Mouse (Mus musculus): ENCODE results near the gene Plcb1. TPM values are rescaled to one million over a fixed set of nuclear protein-coding genes. Genes with fewer than 3 reads are reported as not detected.

Plcb1 gene
- polyA plus RNA-seq, 1 experiment: 6.4 TPM

DNA sequence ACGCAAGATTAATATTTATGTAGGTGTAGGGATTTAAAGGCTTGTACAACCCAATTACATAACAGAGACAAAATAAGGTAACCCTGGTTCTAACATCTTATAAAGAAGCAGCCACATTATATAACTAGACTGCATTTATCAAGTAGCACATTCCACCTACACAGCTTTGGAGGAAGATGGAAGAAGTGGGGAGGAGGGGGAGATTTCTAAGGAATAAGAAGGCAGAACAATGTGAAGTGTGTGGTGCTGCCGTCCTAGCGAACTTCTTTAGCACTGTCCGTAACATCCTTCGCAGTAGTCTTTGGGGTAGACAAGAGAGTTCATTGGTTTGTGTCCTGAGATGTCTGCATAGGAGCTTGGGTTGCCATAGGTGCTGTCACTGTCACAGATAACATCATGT is 111.2 kb downstream of the Plcb1 start:
- TF ChIP-seq CTCF (IDR thresholded peaks at IDR 0.05; ENCODE audit: borderline replicate concordance, insufficient read depth, low read length): no peak
- no peak for TF ChIP-seq POLR2A (IDR thresholded peaks at IDR 0.05; ENCODE audit: low read depth, low read length)

DNA sequence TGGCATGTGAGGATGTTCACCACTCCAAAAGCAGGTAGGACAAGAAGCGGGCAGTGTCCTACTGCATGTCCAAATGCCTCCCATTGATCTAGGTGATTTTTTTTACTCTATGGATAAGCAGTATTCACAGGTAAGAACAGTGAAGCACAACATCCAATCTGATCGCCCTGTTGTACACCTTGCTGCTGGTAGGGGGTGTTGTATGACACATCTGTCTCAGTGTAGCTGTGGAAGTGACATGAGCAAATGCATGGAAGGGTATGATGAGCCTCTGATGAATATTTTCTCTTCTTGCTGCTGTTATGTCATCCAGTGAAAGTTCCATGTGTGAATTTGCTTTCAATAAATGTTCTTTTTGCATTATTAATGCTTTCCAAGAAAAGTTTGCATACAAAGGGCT is 115.7 kb downstream of the Plcb1 start:
- Histone ChIP-seq H3K4me3 (ENCODE audit: insufficient read depth, low read length) (no peak overlapping the region), H3K4me1 (ENCODE audit: control insufficient read depth, insufficient read depth, low read length) (no peaks in the 10 kb centered on the region), H3K27ac (ENCODE audit: insufficient read depth, low read length) (no peak overlapping the region)
- TF ChIP-seq POLR2A (IDR thresholded peaks at IDR 0.05; ENCODE audit: low read depth, low read length): no peak

More for the DNA sequence above, 111.2 kb downstream of the Plcb1 start:
- Histone ChIP-seq H3K4me3 (ENCODE audit: insufficient read depth, low read length) (no peak overlapping the region), H3K27ac (ENCODE audit: insufficient read depth, low read length) (no peak overlapping the region), H3K4me1 (ENCODE audit: control insufficient read depth, insufficient read depth, low read length) (no peaks in the 10 kb centered on the region)

DNA sequence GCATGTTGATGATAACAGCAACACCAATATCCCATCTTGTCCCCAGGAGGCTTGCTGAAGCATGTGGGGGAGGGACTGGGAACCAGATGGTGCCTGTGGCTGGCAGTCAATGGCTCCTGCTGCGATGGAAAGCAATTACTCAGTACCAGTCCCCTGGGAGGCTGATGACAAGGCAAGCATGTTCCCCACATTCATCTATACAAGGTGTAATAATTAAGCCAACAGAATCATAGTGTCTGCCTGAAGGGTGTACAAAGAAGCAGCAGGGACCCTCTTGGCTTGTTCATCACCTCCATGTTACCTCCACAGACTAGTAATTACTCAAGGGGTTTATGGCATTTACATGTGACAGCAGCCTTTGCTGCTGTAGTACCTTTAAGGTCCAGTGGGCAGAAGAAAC is 125.0 kb downstream of the Plcb1 start:
- TF ChIP-seq POLR2A (IDR thresholded peaks at IDR 0.05; ENCODE audit: low read depth, low read length) (no peak), CTCF (IDR thresholded peaks at IDR 0.05; ENCODE audit: borderline replicate concordance, insufficient read depth, low read length) (no peak)
- H3K4me3 ChIP-seq (ENCODE audit: insufficient read depth, low read length): no peak overlapping the region
- no peak overlapping the region for H3K27ac ChIP-seq (ENCODE audit: insufficient read depth, low read length)
- H3K4me1 ChIP-seq (ENCODE audit: control insufficient read depth, insufficient read depth, low read length): peaks cover 6% of the 10 kb centered on the region

DNA sequence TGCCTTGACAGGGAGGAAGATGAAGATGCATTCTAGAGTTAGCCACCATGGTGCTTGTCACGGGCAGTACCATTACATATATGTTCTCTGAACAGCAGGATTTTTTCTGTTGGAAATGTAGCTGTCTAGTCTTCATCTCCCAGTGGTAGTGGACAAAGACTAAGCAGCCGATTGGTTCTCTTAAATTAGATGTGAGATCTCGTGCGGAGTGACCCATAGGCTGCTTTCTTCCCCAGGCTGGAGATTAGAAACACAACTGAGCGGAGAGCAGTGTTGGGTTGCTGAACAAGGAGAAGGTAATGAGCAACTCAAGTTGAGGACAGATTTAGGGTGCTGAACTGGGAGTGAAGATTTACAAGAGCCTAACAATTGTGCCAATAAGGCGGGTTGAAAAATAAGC is 125.5 kb downstream of the Plcb1 start:
- no peak overlapping the region for H3K27ac ChIP-seq (ENCODE audit: insufficient read depth, low read length)
- H3K4me3 ChIP-seq (ENCODE audit: insufficient read depth, low read length): no peak overlapping the region
- peaks cover 6% of the 10 kb centered on the region for H3K4me1 ChIP-seq (ENCODE audit: control insufficient read depth, insufficient read depth, low read length)
- TF ChIP-seq CTCF (IDR thresholded peaks at IDR 0.05; ENCODE audit: borderline replicate concordance, insufficient read depth, low read length) (no peak), POLR2A (IDR thresholded peaks at IDR 0.05; ENCODE audit: low read depth, low read length) (no peak)

DNA sequence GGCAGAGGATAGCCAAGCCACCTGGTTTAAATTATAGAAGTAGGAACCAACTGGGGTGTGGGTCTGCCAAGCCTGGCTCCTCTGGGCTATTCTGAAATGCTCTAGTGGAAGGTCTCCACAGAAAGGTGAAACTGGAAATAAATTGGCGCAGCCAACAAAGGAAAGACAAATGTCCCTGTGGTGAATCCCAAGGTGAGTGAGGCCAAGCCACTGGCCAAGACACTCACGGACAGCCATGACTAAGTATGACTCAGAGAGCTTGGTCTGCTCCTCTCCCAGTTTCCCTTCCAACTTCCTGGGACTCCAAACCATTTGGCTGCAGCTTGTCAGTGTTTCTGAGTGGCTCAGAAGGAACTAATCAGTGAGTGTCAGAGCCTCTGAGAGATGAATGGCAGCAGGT is 126.7 kb downstream of the Plcb1 start:
- peaks cover 6% of the 10 kb centered on the region for H3K4me1 ChIP-seq (ENCODE audit: control insufficient read depth, insufficient read depth, low read length)
- no peak overlapping the region for H3K4me3 ChIP-seq (ENCODE audit: insufficient read depth, low read length)
- TF ChIP-seq POLR2A (IDR thresholded peaks at IDR 0.05; ENCODE audit: low read depth, low read length) (no peak), CTCF (IDR thresholded peaks at IDR 0.05; ENCODE audit: borderline replicate concordance, insufficient read depth, low read length) (no peak)

DNA sequence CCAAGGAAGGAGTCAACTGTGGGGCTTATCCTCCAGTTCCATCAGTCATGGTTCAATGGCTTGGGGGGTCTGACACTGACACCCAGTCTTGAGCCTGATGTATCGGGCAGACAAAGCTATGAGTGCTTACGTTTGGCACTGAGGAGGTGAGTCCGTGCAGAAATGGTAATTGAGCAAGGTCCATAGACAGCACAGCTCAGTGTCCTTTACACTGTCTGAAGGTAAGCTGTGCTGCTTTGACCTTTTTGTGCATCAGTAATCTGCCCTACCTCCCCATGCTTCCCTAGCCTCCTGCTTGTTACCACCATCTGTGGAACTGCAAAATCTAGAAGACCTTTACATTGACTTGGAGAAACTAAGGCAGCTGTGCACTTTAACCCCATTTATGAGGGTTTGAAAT is 127.7 kb downstream of the Plcb1 start:
- H3K4me1 ChIP-seq (ENCODE audit: control insufficient read depth, insufficient read depth, low read length): peaks cover 6% of the 10 kb centered on the region
- no peak overlapping the region for H3K4me3 ChIP-seq (ENCODE audit: insufficient read depth, low read length)
- no peak for TF ChIP-seq CTCF (IDR thresholded peaks at IDR 0.05; ENCODE audit: borderline replicate concordance, insufficient read depth, low read length)
- TF ChIP-seq POLR2A (IDR thresholded peaks at IDR 0.05; ENCODE audit: low read depth, low read length): no peak
- H3K27ac ChIP-seq (ENCODE audit: insufficient read depth, low read length): no peak overlapping the region

More for the DNA sequence above, 126.7 kb downstream of the Plcb1 start:
- no peak overlapping the region for H3K27ac ChIP-seq (ENCODE audit: insufficient read depth, low read length)

DNA sequence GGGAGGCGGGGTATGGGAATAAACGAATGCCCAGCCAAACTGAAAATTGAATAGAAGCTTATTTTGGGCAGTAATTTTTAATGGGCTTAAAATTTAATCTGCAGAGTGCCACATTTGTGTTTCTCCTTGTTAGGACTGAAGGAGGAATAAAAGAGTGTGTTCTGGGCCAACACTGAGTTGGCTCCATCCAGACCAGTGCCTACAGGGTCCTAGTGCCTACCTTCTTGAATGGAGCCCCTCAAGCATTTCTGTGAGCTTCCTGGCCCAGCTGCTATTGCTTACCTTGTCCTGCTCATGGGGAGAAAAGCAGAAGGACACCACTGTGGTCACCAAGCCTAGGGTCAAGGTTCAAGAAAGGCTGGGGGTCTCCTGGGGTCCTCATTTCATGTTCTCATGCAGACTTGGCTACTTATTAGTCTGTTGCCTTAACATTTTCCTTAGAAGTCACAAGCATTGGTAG is 128.3 kb downstream of the Plcb1 start:
- TF ChIP-seq POLR2A (IDR thresholded peaks at IDR 0.05; ENCODE audit: low read depth, low read length) (no peak), CTCF (IDR thresholded peaks at IDR 0.05; ENCODE audit: borderline replicate concordance, insufficient read depth, low read length) (no peak)
- H3K27ac ChIP-seq (ENCODE audit: insufficient read depth, low read length): no peak overlapping the region
- H3K4me1 ChIP-seq (ENCODE audit: control insufficient read depth, insufficient read depth, low read length): peaks cover 6% of the 10 kb centered on the region
- H3K4me3 ChIP-seq (ENCODE audit: insufficient read depth, low read length): no peak overlapping the region

DNA sequence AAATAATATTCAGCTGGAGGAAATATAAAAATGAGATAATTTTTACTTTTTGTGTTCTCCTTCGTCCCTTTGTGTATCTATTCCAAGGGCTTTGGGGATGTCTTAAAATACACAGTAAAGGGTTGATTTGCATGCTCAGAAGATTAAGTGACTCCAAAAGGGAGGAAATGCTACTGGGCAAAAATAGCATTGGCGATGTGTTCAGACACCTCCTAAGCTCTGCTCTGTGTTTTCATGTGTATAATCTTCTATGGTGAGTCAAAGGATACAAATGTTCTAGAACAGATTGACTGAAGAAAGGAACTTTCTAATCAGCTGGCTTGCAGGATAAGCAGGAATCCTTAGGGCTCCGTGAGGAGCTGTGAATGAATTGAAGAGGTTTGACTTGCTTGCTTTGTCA is 129.2 kb downstream of the Plcb1 start:
- no peak for TF ChIP-seq POLR2A (IDR thresholded peaks at IDR 0.05; ENCODE audit: low read depth, low read length)
- TF ChIP-seq CTCF (IDR thresholded peaks at IDR 0.05; ENCODE audit: borderline replicate concordance, insufficient read depth, low read length): no peak

DNA sequence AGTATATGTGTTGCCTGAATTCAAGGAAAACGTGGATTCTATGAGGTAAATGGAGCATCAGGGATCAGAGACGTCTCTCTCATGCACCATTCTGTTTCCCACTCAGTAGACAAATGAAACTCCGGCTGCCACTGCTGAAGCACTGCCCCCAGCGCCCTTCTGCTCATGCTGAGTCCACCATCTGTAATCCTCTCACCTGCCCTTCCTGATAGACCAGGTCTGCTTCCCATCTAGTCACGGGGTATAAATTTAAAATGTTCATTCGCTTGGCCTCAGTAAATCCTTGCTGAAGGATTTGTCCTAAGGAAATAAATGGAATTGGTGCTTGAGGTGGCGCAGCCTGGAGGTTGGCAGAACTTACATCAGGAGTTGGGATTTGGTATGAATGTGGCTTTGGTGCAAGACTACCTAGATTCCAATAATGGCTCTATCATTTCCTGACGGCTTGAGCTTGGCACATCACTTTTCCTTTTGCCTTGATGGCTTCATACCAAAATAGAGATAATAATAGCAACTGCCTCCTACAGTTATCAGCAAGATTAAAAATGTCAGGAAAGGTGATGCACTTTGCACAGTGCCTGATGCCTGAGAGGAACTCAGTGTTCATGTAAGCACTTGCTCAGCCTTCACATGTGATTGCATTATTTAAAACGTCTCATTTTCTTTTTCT is 134.9 kb downstream of the Plcb1 start:
- TF ChIP-seq POLR2A (IDR thresholded peaks at IDR 0.05; ENCODE audit: low read depth, low read length) (no peak), CTCF (IDR thresholded peaks at IDR 0.05; ENCODE audit: borderline replicate concordance, insufficient read depth, low read length) (no peak)
- H3K4me3 ChIP-seq (ENCODE audit: insufficient read depth, low read length): no peak overlapping the region
- no peaks in the 10 kb centered on the region for H3K4me1 ChIP-seq (ENCODE audit: control insufficient read depth, insufficient read depth, low read length)
- no peak overlapping the region for H3K27ac ChIP-seq (ENCODE audit: insufficient read depth, low read length)

More for the DNA sequence above, 129.2 kb downstream of the Plcb1 start:
- H3K27ac ChIP-seq (ENCODE audit: insufficient read depth, low read length): no peak overlapping the region
- H3K4me1 ChIP-seq (ENCODE audit: control insufficient read depth, insufficient read depth, low read length): peaks cover 6% of the 10 kb centered on the region
- no peak overlapping the region for H3K4me3 ChIP-seq (ENCODE audit: insufficient read depth, low read length)

DNA sequence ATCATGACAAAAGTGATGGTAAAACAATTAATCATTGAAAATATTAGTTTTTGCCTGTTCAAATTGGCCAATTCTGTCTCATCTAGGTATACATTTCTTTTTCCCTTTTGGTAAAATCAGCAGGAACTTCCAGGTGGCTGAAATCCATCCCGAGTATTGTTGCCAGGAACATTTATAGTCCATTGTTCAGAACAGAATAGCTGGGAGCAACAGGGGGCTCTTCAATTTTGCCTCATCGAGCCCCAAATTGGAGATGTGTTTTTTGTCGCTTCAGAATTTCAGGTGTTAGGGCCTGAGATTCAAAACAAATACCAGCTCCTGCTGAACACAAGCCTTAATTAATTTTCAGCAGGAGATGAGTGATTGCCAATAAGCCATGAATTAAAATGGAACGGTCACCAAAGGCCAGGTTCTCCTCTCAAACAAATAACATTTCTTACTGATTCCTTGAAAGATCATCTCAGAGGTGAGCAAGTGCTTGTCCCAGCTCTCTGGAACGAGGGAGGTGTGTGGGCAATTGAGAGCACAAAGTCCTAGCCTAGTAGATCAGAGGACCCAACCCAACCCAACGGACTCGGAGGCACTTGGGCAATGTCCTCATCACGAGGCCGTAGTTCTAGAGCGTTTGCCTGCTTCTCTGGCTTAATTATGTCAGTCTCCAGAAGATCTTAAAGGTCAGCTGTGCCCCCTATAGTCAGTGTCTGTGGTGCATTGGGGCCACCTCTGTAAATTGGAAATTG is 136.9 kb downstream of the Plcb1 start:
- TF ChIP-seq CTCF (IDR thresholded peaks at IDR 0.05; ENCODE audit: borderline replicate concordance, insufficient read depth, low read length) (no peak), POLR2A (IDR thresholded peaks at IDR 0.05; ENCODE audit: low read depth, low read length) (no peak)
- Histone ChIP-seq H3K4me3 (ENCODE audit: insufficient read depth, low read length) (no peak overlapping the region), H3K4me1 (ENCODE audit: control insufficient read depth, insufficient read depth, low read length) (no peaks in the 10 kb centered on the region), H3K27ac (ENCODE audit: insufficient read depth, low read length) (no peak overlapping the region)
